Mouse (Mus musculus) megakaryocyte, embryonic 14.5 days (primary cell): ENCODE data around the gene Slbp.

Source experiments
- FLI1 ChIP-seq: IDR thresholded peaks from 2 replicates; pipeline ENCODE4 v1.6.1; 2012; ENCODE audit warnings: low read length, inconsistent platforms, mixed read lengths
- GATA1 ChIP-seq: IDR thresholded peaks from 3 replicates; pipeline ENCODE4 v1.6.1; 2012; ENCODE audit warnings: mixed read lengths, low read length, inconsistent platforms, borderline replicate concordance

DNA sequence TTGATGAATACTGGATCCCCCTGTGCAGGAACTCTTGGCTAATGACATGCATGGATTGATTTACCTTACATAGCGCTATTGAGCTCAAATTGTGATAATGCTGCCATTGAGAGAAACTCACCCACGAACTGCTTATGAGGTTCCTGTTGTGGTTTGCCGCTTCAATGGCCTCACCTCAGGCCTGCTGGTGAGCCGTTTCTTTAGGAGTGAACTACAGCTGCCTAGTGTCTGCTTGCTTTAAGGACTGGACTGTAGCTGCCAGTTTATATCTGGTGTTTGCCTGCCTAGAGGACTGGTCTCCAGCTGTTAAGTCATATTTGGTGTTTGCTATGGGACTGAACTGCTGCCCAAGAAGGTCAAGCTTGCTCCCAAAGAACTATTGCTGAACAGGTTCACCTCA is 30.6 kb upstream of the Slbp start:
- no peak for TF ChIP-seq GATA1
- no peak for TF ChIP-seq FLI1
